9 mouse cellular contexts compared by ENCODE assay signal in genomic region chr12:72360926-72361615, GRCm38 (mm10). TPM values are rescaled to one million over a fixed set of nuclear protein-coding genes. Genes with fewer than 3 reads are reported as not detected.
"Had no signal": no experiment of that assay in that cellular context is flagged by ENCODE, and none has a peak within 500 bp of the region (broad histone marks: within the 10 kb centered on the region; RNA-seq: fewer than 3 reads in every experiment).

No protein-coding gene starts in this region.

- H3K36me3 ChIP-seq: limb, embryonic 10.5 days; lung, embryonic 15.5 days; midbrain, embryonic 12.5 days; neural tube, embryonic 12.5 days had no signal

- H3K27ac ChIP-seq: left cerebral cortex, adult 2 months; limb, embryonic 10.5 days; lung, embryonic 15.5 days; midbrain, embryonic 12.5 days; neural tube, embryonic 12.5 days had no signal

- DNase-seq: kidney, postnatal 10 days; lung, postnatal 14 days had no signal

- H3K4me3 ChIP-seq: left cerebral cortex, adult 2 months; limb, embryonic 10.5 days; lung, embryonic 15.5 days; midbrain, embryonic 12.5 days; myocyte; neural tube, embryonic 12.5 days had no signal

RNA-seq across cellular contexts. Expression of gene Rtn1, which starts 47.8 kb away (rescaled TPM):
- total RNA-seq: megakaryocyte-erythroid progenitor cell, adult 5-6 weeks had no signal
- polyA plus RNA-seq: myocyte had no signal
